Mouse (Mus musculus) cerebellum, adult 2 months (tissue): ENCODE data around the gene Rab5c.

Experiments
- CTCF ChIP-seq: fragments of 200-500 bp; IDR thresholded peaks from 2 replicates; pipeline ENCODE4 v1.5.1; 2011; ENCODE audit warnings: low read depth, mild to moderate bottlenecking, control low read depth, low read length, moderate library complexity, borderline replicate concordance; ENCODE audit not compliant: insufficient read depth
- POLR2A ChIP-seq: fragments of 200-500 bp; IDR thresholded peaks from 2 replicates; pipeline ENCODE4 v1.6.1; 2011; ENCODE audit warnings: low read length, control low read depth, borderline replicate concordance; ENCODE audit not compliant: insufficient read depth

GRCm38 (mm10) chr11:100681826-100682225, 56.2 kb downstream of the Rab5c start:
- TF ChIP-seq POLR2A = no peak
- no peak for TF ChIP-seq CTCF
